Mouse (Mus musculus) ovary, postnatal 36 days (tissue): ENCODE measurements at regions not wholly inside any gene's neighbourhood (a gene's known extent, or its start where the extent isn't known, plus 50 kb on each side); places are given as distances from the start of the nearest gene placed in this dataset.

Experiments
- DNase-seq: peaks from one replicate; pipeline ENCODE4 v3.0.0; 2022; ENCODE audit warnings: low spot score, mixed read lengths

- DNase-seq: no peak
Measured at GRCm38 (mm10) chr4:154782291-154782690, 55.0 kb upstream of the Ttc34 start.

DNA sequence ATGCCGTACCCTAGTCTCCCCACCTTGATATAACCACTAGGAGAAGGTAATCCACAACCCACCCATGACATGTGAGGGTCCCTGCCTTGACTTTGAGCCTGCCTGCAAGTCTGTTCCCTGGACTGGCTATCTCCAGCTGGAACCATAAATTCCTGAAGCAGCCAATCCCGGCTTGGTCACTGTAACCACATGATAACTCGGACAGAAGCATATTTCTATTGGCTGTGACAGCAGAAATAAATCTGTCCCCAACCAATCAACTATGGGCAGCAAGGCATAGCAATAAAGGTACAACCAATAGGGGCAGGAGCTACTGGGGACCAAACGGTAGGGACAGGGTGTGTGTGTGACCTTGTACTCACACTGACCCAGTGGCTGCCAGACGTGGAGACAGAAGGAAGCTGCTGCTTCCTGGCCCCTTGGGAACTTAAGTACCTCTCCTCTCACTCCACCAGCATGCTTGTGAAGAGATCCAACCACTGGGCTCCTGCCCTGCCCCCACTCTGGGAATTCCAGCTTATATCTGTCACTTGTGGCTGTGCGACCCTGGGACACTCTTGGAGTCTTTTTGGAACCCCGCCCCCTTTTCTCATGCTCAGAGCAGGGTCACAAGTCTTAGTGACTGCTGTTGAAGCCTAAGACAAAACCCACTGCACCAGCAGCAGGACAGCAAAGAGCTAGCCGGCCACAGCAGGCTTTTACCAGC lies 51.8 kb upstream of the Ttc34 start:
- no peak for DNase-seq

- no peak for DNase-seq
Measured at GRCm38 (mm10) chr4:154787190-154787589, 50.1 kb upstream of the Ttc34 start.
